Mouse (Mus musculus) large intestine, adult 2 months (tissue): ENCODE measurements at regions not wholly inside any gene's neighbourhood (a gene's known extent, or its start where the extent isn't known, plus 50 kb on each side); places are given as distances from the start of the nearest gene placed in this dataset.
A peak's percentile ranks its signal among the peaks of the same experiment; 100 is the strongest.

Source experiments
- DNase-seq: peaks from one replicate; pipeline ENCODE4 v3.0.0-alpha.2; 2012; ENCODE audit warnings: low read depth, low spot score
- WGBS: fragments of 180-500 bp; shearing (Covaris S2); methylation state at CpG from one replicate; pipeline ENCODE4 v1.1.7; 2018; 5-methylcytosine and 5-hydroxymethylcytosine counted together

- 86% methylated on average over 1 of the region's 1 CpGs for WGBS
- DNase-seq = no peak
These were observed 81.4 kb downstream of the Fscb start for GRCm38 (mm10) chr12:64393106-64393505.

GRCm38 (mm10) chr12:64389766-64390445 lies 84.6 kb downstream of the Fscb start:
- 70% methylated on average over 9 of the region's 9 CpGs for WGBS
- DNase-seq = no peak

GRCm38 (mm10) chr12:64364941-64365340 lies 109.5 kb downstream of the Fscb start:
- no peak for DNase-seq
- WGBS = 59% methylated on average over 3 of the region's 3 CpGs

GRCm38 (mm10) chr12:64361592-64362116 lies 112.8 kb downstream of the Fscb start:
- 30% methylated on average over 2 of the region's 2 CpGs for WGBS
- DNase-seq = no peak

- DNase-seq = peak; percentile 3
These were observed 113.8 kb downstream of the Fscb start for GRCm38 (mm10) chr12:64360698-64361097.

- no peak for DNase-seq
- WGBS = 38% methylated on average over 1 of the region's 1 CpGs
These were observed 130.7 kb downstream of the Fscb start for GRCm38 (mm10) chr12:64343745-64344144.

- peak; percentile 22 for DNase-seq
These were observed 139.3 kb downstream of the Fscb start for GRCm38 (mm10) chr12:64335167-64335566.
